Mouse (Mus musculus) thymus, postnatal 4 days (tissue): ENCODE results near the gene Ly6g5b.
A peak's percentile ranks its signal among the peaks of the same experiment; 100 is the strongest.

ENCODE experiments used
- DNase-seq: peaks from one replicate; pipeline ENCODE4 v3.0.0; 2021

The Ly6g5b gene

GRCm38 (mm10) chr17:35103221-35103690 lies 12.0 kb downstream of the Ly6g5b start:
- DNase-seq: no peak

GRCm38 (mm10) chr17:35102299-35102698 lies 12.9 kb downstream of the Ly6g5b start:
- no peak for DNase-seq

DNA sequence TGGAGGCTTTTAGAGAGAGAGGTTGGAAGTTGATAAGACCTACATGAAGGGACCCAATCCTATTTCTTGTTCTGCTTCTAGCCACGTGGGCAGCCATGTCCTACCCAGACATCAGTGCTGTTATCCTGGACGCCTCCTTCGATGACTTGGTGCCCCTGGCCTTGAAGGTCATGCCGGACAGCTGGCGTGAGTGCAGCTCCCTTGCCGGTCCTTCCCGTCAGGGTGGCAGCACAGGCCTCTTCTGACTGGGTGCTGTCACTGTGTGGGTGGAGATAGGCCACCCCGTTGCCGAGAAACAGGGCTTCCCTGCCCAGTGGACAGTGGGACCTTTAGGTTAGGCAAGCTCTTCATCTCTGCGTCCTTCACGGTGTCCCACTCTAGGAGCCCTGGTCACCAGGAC lies 14.1 kb downstream of the Ly6g5b start:
- DNase-seq: no peak

GRCm38 (mm10) chr17:35100196-35100765 lies 14.9 kb downstream of the Ly6g5b start:
- DNase-seq: no peak

DNA sequence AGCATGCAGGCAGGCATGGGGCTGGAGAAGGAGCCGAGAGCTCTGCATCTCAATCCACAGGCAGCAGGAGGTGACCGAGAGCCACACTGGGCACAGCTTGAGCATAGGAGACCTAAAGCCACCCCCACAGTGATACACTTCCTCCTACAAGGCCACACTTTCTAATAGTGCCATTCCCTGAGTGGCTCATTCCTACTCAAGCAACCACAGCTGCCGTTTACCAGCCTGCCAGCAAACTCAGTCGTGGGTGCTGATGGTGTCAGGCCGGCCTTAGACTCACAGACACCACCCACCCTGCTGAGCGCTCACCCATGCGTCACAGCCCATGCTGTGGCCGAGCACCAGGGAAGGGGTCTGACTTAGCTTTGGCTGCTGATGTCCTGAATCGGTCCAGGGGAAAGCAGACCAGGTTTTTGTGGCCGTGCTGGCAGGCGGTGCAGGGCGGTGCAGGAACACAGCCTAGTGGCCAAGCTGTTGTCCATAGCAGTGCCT lies 18.0 kb downstream of the Ly6g5b start:
- peak; percentile 64 for DNase-seq

DNA sequence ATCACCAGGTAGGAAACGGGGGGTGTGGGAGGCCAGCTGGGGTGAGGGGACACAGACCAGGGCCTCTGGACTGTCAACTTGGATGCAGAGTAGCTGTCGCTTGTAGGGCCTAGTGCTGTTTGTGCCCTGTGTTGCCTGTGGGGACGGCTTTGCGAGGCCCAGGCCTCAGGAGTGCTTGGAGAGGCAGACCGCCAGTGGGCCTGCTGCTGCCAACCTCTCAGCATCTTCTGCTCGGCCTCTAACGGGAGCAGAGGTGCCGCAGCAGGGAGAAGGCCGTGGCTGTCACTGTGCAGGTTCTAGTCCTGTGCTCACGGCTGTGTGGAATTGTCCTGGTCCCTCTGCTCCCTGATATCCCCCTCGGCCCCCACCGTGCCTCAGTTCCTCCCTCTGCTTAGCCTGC lies 18.6 kb downstream of the Ly6g5b start:
- no peak for DNase-seq

DNA sequence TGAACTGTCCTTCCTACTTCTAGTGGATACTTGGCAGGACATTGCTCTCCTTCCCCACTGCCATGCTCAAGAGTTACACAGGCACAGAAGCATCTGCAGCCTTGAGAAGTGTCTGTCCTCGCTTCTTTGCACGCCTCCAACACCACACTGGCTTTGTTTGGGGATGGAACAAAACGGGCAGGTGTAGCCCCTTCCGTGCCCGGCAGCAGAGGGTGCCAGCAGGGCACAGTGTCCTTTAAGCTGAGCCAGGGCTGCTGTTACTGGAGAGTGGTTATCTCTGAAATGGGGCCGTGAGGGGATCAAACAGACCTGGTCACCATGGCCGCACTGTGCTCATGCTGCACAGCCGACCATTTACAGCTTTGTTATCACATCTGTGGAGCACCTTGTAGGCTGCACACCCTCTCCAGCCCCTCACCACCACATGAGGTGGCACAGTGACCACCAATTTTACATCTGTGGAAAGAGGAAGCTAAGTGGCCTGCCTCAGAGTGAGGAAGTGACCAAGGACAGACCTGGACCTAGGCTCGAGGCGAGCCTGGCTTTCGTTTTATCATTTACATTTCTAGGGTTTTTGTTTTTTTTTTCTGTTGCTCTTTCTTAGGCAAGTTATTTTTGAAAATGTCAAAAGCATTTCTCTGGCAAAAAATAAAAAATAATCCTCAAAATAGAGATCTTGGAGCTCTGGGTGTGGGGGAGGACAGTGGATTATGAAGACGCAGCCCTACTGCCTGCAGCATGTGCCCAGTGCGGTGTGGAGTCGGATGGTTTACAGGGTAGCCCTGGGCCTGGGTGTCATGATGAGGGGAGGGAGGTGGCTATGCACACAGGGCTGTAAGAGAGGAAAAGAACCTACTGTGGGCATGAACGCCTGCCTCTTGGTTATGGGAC lies 20.5 kb downstream of the Ly6g5b start:
- no peak for DNase-seq

DNA sequence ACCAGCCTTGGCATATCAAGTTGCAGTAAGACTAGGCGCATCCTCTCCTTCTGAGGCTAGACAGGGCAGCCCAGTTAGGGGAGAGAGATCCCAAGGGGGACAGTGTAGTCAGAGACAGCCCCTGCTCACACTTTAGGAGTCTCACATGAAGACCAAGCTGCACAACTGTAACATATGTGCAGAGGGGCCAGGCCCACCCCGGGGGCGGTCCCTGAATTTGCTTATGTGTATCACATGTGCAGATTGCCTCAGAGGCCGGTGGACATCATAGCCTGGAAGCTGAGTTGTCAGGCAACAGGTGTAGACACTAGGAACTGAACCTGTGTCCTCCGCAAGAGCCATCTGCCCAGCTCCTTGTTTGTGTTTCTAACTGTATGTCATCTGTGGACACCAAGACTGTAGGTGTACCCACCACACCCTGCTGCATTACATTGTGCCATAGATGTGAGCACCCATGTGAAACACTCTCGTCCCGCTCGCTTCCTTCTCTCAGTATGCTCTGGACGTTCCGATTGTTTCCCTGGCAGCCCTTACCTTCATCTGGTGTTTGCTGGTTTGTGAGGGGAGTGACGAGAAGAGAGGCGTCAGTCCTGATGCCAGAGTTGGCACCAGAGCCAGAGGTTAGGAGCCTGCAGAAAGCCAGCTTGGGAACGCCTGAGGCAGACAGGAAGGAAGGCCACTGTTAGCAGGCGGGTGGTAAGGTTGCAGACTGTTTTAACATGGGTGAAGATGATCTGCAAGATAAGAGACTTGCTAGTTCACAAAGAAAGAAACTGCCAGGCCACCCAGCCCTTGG lies 22.6 kb downstream of the Ly6g5b start:
- no peak for DNase-seq

- no peak for DNase-seq
Observed at GRCm38 (mm10) chr17:35090166-35090932, 24.9 kb downstream of the Ly6g5b start.

DNA sequence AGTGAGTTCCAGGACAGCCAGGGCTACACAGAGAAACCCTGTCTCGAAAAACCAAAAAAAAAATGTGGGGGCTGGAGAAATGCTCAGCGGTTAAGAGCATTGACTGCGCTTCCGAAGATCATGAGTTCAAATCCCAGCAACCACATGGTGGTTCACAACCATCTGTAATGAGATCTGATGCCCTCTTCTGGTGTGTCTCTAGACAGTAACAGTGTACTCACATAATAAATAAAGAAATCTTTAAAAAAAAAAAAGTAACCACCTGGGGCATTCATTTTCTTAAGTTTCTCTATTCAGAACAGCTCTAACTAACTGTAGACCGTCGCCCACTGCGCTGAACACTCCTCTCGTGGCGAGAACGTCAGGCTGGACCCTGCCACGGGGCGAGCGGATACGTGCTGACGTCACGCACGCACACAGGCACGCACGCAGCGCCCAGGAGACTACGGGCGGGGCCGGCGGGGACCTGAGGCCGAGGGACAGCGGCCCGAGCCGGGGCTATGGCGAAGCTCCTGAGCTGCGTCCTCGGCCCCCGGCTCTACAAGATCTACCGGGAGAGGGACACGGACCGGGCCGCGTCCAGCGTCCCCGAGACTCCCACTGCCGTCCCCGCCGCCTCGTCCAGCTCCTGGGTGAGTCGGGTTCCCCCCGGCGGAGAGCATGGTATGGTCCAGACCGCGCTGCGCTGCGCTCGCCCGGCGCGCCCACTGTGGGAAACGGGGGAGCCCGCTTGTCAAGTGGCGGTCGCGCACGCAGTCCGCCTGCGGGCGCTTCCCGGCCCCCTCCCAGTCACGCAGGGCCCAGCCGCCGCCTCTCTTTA lies 26.2 kb downstream of the Ly6g5b start, which contains the start of gene Abhd16a:
TSS of gene Abhd16a (plus strand) at position 439 of the 820 bp plus-strand sequence.
- peak; percentile 95 for DNase-seq

DNA sequence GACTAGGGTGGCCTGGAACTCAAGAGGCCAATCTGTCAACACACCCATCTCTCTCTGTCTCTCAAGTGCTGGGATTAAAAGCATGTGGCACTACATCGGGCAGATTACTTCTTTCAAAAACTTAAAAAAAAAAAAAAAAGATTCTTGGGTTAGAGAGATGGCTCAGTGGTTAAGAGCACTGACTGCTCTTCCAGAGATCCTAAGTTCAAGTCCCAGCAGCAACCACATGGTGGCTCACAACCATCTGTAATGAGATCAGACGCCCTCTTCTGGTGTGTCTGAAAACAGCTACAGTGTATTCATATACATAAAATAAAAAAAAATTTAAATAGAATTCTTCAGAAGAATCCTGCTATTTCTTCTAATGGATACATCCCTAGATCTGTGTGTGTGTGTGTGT lies 27.1 kb downstream of the Ly6g5b start:
- DNase-seq: peak; percentile 49

GRCm38 (mm10) chr17:35085208-35085865 lies 29.9 kb downstream of the Ly6g5b start, which contains the start of gene Ly6g6f:
Gene Ly6g6f (minus strand): TSS chr17:35085610.
- DNase-seq: no peak

GRCm38 (mm10) chr17:35083929-35084497 lies 31.2 kb downstream of the Ly6g5b start:
- no peak for DNase-seq

DNA sequence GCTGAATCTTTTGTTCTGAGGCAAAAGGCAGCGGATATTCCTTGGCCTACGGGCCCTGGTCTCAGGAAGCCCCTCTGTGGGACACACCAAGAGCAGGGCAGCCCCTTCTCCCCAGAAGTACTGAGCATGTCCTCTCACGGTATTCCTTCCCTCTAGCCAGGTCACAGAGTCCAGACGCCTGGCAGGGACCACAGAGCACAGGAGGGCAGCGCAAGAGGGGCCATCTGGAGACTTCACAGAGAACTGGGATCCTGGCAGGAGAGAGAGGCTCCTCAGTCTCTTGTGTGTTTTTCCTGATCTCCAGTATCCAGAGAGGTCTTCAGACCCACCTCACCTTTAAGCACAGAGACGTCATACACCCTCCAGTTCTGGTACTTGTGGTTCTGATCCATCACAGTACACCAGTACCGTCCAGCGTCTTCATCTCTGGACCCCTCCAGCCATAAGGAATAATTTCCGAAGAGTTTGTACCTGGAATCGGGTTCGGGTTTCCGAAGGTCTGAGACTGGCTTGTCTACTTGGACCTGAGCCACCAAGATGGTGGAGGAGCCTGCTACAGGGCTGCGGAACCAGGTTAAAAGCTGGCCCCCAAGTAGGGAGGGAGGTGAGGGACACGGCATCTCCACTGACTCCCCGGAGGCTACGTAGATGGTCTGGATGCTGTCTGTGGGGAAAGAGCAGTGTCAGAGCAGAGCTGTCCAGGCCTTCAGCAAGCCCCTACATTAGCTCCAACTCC lies 32.2 kb downstream of the Ly6g5b start:
- DNase-seq: no peak

GRCm38 (mm10) chr17:35080710-35081109 lies 34.5 kb downstream of the Ly6g5b start:
- no peak for DNase-seq

DNA sequence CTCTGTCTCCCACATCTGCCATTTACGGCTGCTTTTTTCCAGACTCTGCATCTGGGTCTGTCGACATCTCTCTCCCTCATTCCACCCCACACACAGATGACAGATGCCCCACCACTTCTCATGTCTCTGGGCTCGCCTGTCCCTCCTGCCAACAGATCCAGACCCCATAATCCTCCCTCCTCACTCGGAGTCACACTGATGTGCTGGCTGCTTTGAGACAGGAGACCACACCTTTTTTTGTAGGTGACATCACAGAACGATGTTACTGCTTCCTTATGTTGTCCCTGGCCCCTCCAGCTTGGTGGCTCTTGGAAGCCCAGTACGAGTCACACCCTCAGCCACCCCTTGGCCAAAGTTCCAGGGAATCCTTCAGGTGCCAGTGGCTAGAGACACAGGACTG lies 35.0 kb downstream of the Ly6g5b start:
- no peak for DNase-seq

- no peak for DNase-seq
Observed at GRCm38 (mm10) chr17:35079778-35080177, 35.5 kb downstream of the Ly6g5b start.

GRCm38 (mm10) chr17:35077786-35078233 lies 37.4 kb downstream of the Ly6g5b start, which contains the start of gene Ly6g6d:
Gene Ly6g6d (minus strand): TSS chr17:35078065.
- no peak for DNase-seq

DNA sequence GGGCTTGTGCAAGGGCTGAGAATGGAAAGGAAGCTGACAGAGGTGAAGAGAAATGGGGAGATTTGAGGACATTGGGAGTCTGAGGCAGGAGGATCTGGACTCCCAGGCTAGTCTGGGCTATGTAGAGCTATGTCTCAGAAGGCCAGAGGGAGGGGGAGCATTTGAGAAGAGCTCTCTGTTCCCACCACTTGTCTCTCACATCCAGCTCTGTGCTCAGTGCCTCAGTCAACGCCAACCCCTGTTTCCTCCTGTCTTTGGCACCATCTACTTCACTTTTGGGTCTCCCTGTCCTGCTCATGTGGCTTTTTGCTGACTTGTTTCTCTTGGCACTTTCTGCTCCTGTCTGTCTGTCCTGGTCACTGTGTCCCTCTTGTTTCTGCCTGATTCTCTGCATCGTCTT lies 37.9 kb downstream of the Ly6g5b start:
- no peak for DNase-seq
